Mouse (Mus musculus) embryo, embryonic 11 days (tissue): ENCODE measurements around the gene Stox1.

ENCODE experiments used
- DNase-seq: peaks from one replicate; pipeline ENCODE4 v3.0.0-alpha.2; 2015

Gene Stox1

DNA sequence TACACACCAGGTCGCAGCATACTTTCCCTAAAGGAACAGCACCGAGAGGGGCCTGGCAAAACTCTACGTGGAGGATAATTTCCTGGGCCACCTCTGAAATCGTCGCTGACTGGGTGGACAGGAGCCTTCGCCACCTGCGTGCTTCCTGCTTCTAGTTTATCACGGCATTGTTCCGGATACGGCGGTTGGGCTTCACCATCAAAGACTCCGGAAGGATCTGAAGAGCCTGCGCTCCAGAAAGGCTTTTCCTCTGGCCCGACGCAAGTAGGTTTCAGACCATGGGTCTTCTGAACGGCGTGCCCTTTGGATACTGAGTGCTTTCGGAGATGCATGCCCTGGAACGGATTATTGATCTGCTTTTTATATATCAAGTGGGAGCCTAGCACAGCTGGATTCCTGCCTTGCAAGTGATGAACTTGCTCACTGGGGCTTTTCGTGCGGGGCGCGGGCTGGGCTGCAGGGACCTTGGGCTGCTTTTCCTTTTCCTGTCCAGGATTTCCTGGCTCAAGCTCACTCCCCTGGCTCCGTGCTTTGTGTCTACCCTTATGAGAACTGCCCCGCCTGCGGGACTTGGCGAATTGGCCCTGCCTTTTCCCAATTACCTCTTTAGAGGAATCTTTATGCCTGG lies 60.9 kb downstream of the Stox1 start:
- DNase-seq: peak; percentile 20

DNA sequence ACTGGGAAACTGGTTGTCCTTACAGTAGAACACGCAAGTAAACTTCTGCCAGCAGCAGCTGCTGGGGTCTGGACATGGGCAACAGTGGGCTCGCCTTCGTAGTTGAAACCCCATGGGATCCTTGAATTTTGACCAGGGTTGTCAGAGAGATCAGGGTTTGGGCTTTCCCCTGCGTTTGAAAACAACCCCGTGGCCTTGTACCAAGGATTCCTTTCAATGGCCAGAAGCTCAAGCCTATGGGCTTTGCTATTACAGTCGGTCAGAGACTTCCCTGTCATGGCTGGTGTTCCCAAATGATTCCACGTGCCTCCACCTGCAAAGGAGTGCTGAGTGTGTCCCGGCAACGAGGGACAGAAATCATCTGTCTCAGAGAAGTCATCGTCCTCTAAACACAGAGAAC lies 61.8 kb downstream of the Stox1 start:
- no peak for DNase-seq

DNA sequence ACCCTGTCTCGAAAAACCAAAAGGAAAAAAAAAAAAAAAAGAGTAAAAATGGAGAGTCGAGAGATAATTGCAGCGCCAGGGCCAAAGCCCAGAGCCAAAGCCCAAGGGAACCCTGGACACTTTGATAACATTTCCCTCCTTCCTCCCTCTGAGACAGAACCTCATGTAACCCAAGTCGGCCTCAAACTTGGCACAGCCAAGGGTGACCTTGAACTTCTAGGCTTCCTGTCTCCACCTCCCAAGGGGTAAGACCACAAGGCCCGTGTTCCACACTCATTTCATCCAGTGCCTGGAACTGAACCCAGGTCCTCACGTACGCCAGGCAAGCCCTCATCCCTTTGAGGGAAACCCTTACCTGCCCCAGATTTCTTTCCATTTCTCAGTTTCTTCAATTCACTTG lies 69.2 kb downstream of the Stox1 start:
- DNase-seq: no peak

- DNase-seq: no peak
Measured at GRCm38 (mm10) chr10:62651961-62652360, 74.0 kb downstream of the Stox1 start.

DNA sequence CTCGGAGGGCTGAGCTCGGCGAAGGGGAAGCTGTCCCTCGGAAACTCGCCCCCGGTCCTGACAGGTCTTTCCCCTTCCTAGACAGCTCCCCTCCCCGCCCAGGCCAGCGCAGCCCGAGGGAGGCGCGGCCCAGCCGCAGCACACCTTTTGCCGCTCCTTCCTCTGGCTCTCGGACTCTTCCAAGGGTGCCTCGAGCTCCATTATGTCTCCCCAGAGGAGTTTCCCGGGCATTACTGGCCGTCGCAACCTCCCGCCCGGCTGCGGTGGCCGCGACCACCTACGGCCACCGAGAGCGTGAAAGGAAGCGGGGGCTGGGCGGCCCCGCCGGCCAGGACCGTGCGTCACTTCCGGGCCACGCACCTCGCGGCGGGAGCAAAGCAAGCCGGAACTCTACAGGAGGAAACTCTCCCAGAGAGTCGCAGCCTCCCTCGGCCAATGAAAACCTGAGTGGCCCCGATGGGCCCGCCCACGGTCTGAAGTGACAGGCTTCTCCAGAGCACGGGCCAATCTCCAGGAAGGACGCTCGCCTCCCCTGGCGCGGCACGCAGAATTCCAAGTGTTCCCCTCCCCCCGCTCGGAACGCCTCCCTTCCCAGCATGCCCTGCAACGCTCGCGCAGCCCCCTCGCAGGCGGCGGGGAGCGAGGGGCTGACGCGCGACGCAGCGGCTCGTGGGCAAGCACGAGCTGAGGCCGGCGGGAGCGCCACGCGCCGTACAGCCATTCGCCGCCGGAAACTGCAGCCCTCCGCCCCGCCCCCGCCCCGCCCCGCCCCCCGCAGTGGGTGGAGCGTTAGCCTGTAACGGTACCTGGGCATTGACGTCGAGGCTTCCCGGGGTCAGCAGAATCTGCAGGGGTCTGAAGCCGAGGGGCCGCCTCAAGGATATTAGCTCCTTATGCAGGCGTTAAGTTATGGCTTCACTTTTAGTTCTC lies 74.8 kb downstream of the Stox1 start, which contains the start of gene Ddx50:
Ddx50 (minus strand) TSS at position 338 of the 930 bp plus-strand sequence.
- peak; percentile 100 for DNase-seq

GRCm38 (mm10) chr10:62650358-62650782 lies 75.6 kb downstream of the Stox1 start:
- DNase-seq: no peak
